Mouse (Mus musculus) CH12.LX (cell line): ENCODE measurements around the gene Top3a. TPM values are rescaled to one million over a fixed set of nuclear protein-coding genes. Genes with fewer than 3 reads are reported as not detected.

Experiments
- DNase-seq: peaks from one replicate; pipeline ENCODE4 v3.0.0-alpha.2; 2013; ENCODE audit errors: extremely low read depth
- H3K27ac ChIP-seq: 2 replicates; pipeline ENCODE4 v1.5.1; 2012; ENCODE audit warnings: low read depth, mild to moderate bottlenecking, control low read depth, moderate library complexity; ENCODE audit not compliant: insufficient read depth
- H3K27me3 ChIP-seq: replicated peaks from 2 replicates; pipeline ENCODE3; 2012; ENCODE audit warnings: inconsistent platforms
- H3K36me3 ChIP-seq, 2 experiments: replicated peaks in 1 of 2; 2 replicates each; pipeline versions ENCODE3 to v1.6.1; 2012; ENCODE audit warnings: inconsistent platforms in 1 of 2, low read length in 1 of 2, mild to moderate bottlenecking in 1 of 2, mixed read lengths in 1 of 2, moderate library complexity in 1 of 2; ENCODE audit not compliant: control insufficient read depth in 1 of 2, insufficient read depth in 1 of 2
- H3K4me1 ChIP-seq, 2 experiments: 2 replicates each; pipeline ENCODE4 v1.6.1; 2012; ENCODE audit warnings: inconsistent platforms in 1 of 2, moderate library complexity in 1 of 2; ENCODE audit not compliant: insufficient read depth in 2 of 2, control insufficient read depth in 1 of 2
- H3K4me2 ChIP-seq: 2 replicates; pipeline ENCODE4 v1.6.1; 2012; ENCODE audit warnings: low read depth, mild to moderate bottlenecking, control low read depth; ENCODE audit not compliant: poor library complexity, insufficient read depth, severe bottlenecking
- H3K4me3 ChIP-seq, 3 experiments: fragments of 150-350 bp in 1 of 3; sonication (generic) in 1 of 3; replicated peaks in 1 of 3; 2 replicates each; pipeline versions ENCODE3 to v1.5.1; 2011 to 2012; ENCODE audit warnings: low read depth in 2 of 3, low read length in 2 of 3, mild to moderate bottlenecking in 2 of 3, moderate library complexity in 2 of 3, control low read depth in 1 of 3, improper control_type of control experiment in 1 of 3, inconsistent platforms in 1 of 3, mixed read lengths in 1 of 3; ENCODE audit not compliant: poor library complexity in 1 of 3
- H3K79me2 ChIP-seq: replicated peaks from 2 replicates; pipeline ENCODE4 v1.6.1; 2012; ENCODE audit warnings: mild to moderate bottlenecking, moderate library complexity; ENCODE audit not compliant: control insufficient read depth, poor library complexity, insufficient read depth, severe bottlenecking; ENCODE audit errors: extremely low read depth
- H3K9ac ChIP-seq: 2 replicates; pipeline ENCODE4 v1.6.1; 2012; ENCODE audit warnings: low read depth, mild to moderate bottlenecking, control low read depth, moderate library complexity; ENCODE audit not compliant: insufficient read depth
- H3K9me3 ChIP-seq: replicated peaks from 2 replicates; pipeline ENCODE3; 2012; ENCODE audit warnings: low read length, inconsistent platforms, mixed read lengths
- CHD1 ChIP-seq: IDR thresholded peaks from 2 replicates; pipeline ENCODE4 v1.6.1; 2012; ENCODE audit warnings: low read depth, low read length, improper control_type of control experiment, inconsistent platforms
- CHD2 ChIP-seq: IDR thresholded peaks from 2 replicates; pipeline ENCODE4 v1.6.1; 2011; ENCODE audit warnings: low read length, improper control_type of control experiment
- CTCF ChIP-seq, 2 experiments: IDR thresholded peaks in 1 of 2; conservative IDR thresholded peaks in 1 of 2; 2 replicates each; pipeline ENCODE4 v1.5.1; 2011 to 2012; ENCODE audit warnings: low read depth in 2 of 2, low read length in 2 of 2, improper control_type of control experiment in 1 of 2, inconsistent platforms in 1 of 2, mild to moderate bottlenecking in 1 of 2, moderate library complexity in 1 of 2
- ELF1 ChIP-seq: IDR thresholded peaks from 2 replicates; pipeline ENCODE4 v1.6.1; 2014; ENCODE audit warnings: low read depth, mild to moderate bottlenecking, inconsistent platforms, low read length, improper control_type of control experiment
- EP300 ChIP-seq: IDR thresholded peaks from 2 replicates; pipeline ENCODE4 v1.6.1; 2011; ENCODE audit warnings: low read length, improper control_type of control experiment
- ETS1 ChIP-seq: conservative IDR thresholded peaks from 2 replicates; pipeline ENCODE4 v1.6.1; 2012; ENCODE audit warnings: low read depth, mild to moderate bottlenecking, inconsistent platforms, low read length, improper control_type of control experiment, moderate library complexity
- GABPA ChIP-seq: IDR thresholded peaks from 2 replicates; pipeline ENCODE4 v1.6.1; 2012; ENCODE audit warnings: low read depth, low read length, improper control_type of control experiment, inconsistent platforms; ENCODE audit not compliant: insufficient replicate concordance
- HCFC1 ChIP-seq: IDR thresholded peaks from 2 replicates; pipeline ENCODE4 v1.6.1; 2012; ENCODE audit warnings: low read depth, mild to moderate bottlenecking, inconsistent platforms, low read length, improper control_type of control experiment
- IRF4 ChIP-seq: IDR thresholded peaks from 2 replicates; pipeline ENCODE4 v1.6.1; 2014; ENCODE audit warnings: low read depth, mild to moderate bottlenecking, inconsistent platforms, low read length, improper control_type of control experiment
- KAT2A ChIP-seq: IDR thresholded peaks from 2 replicates; pipeline ENCODE4 v1.6.1; 2012; ENCODE audit warnings: low read length, improper control_type of control experiment, inconsistent platforms; ENCODE audit not compliant: insufficient replicate concordance
- MAFK ChIP-seq: IDR thresholded peaks from 2 replicates; pipeline ENCODE4 v1.6.1; 2011; ENCODE audit warnings: low read length, improper control_type of control experiment; ENCODE audit not compliant: insufficient replicate concordance
- MAX ChIP-seq: IDR thresholded peaks from 2 replicates; pipeline ENCODE4 v1.6.1; 2011; ENCODE audit warnings: low read length, improper control_type of control experiment
- MXI1 ChIP-seq: IDR thresholded peaks from 2 replicates; pipeline ENCODE4 v1.6.1; 2011; ENCODE audit warnings: mild to moderate bottlenecking, low read depth, low read length, improper control_type of control experiment
- PAX5 ChIP-seq: IDR thresholded peaks from 2 replicates; pipeline ENCODE4 v1.6.1; 2012; ENCODE audit warnings: low read length, inconsistent platforms, mixed read lengths
- POLR2A ChIP-seq: IDR thresholded peaks from 2 replicates; pipeline ENCODE4 v1.6.1; 2011; ENCODE audit warnings: low read depth, mild to moderate bottlenecking, improper control_type of control experiment, low read length
- POLR2AphosphoS2 ChIP-seq: IDR thresholded peaks from 2 replicates; pipeline ENCODE4 v1.6.1; 2011; ENCODE audit warnings: low read depth, low read length, improper control_type of control experiment
- SMC3 ChIP-seq: IDR thresholded peaks from 2 replicates; pipeline ENCODE4 v1.6.1; 2011; ENCODE audit warnings: low read depth, low read length, improper control_type of control experiment
- TBP ChIP-seq: conservative IDR thresholded peaks from 2 replicates; pipeline ENCODE4 v1.6.1; 2011; ENCODE audit warnings: low read depth, low read length, improper control_type of control experiment
- TCF12 ChIP-seq: IDR thresholded peaks from 2 replicates; pipeline ENCODE4 v1.6.1; 2014; ENCODE audit warnings: low read depth, mild to moderate bottlenecking, inconsistent platforms, low read length, improper control_type of control experiment
- UBTF ChIP-seq: IDR thresholded peaks from 2 replicates; pipeline ENCODE4 v1.6.1; 2012; ENCODE audit warnings: low read depth, mild to moderate bottlenecking, inconsistent platforms, low read length, improper control_type of control experiment, moderate library complexity
- USF1 ChIP-seq: IDR thresholded peaks from 2 replicates; pipeline ENCODE4 v1.6.1; 2014; ENCODE audit warnings: low read depth, mild to moderate bottlenecking, inconsistent platforms, low read length, improper control_type of control experiment
- USF2 ChIP-seq: conservative IDR thresholded peaks from 2 replicates; pipeline ENCODE4 v1.6.1; 2011; ENCODE audit warnings: low read depth, low read length, improper control_type of control experiment
- ZC3H11A ChIP-seq: IDR thresholded peaks from 2 replicates; pipeline ENCODE4 v1.6.1; 2012; ENCODE audit warnings: low read depth, mild to moderate bottlenecking, inconsistent platforms, low read length, improper control_type of control experiment
- ZKSCAN1 ChIP-seq: IDR thresholded peaks from 2 replicates; pipeline ENCODE4 v1.6.1; 2012; ENCODE audit warnings: low read depth, inconsistent platforms, low read length, improper control_type of control experiment, borderline replicate concordance
- dilution Hi-C: fragments of 300-500 bp; cut with MboI; formaldehyde crosslinking; loops from 2 replicates; pipeline ENCODE4 v1.14.3; 2020; ENCODE audit warnings: low sequenced_read_pairs; ENCODE audit not compliant: extremely low pct_unique_long_range_greater_than_20kb, extremely low pct_ligation_motif_present
- in situ Hi-C: fragments of 300-500 bp; cut with MboI; formaldehyde crosslinking; loops from 3 replicates; pipeline ENCODE4 v1.14.3; 2019; ENCODE audit warnings: low sequenced_read_pairs, low pct_ligation_motif_present, low pct_unique_long_range_greater_than_20kb, mixed read lengths
- polyA plus RNA-seq: library from polyadenylated mRNA; unstranded; fragments of >175 nt; gene quantifications from 2 replicates; pipeline ENCODE4 v1.2.1, GENCODE M21; 2012; ENCODE audit warnings: low read depth; ENCODE audit not compliant: insufficient read length
- total RNA-seq, 2 experiments: library from RNA; depleted of rRNA; stranded (reverse); fragments of 300-350 nt in 1 of 2; fragments of >200 nt in 1 of 2; gene quantifications; 2 replicates each; pipeline ENCODE4 v1.2.3; 2012 to 2014

Top3a gene
- total and polyA plus RNA-seq, 3 experiments: 19.6 to 43.7 (median 28.8) TPM

- TF ChIP-seq TBP: no peak
- TF ChIP-seq PAX5: no peak
- TF ChIP-seq ZC3H11A: no peak
- TF ChIP-seq USF2: no peak
- TF ChIP-seq SMC3: peak; percentile 40
- no peak; the same call in 1 of the 2 replicates for TF ChIP-seq CHD2
- peak; percentile 62; the same call in 1 of the 2 replicates for TF ChIP-seq TCF12
- TF ChIP-seq ELF1: peak; percentile 87
- TF ChIP-seq POLR2AphosphoS2: no peak
- no peak for TF ChIP-seq CHD1
- TF ChIP-seq ETS1: no peak
- TF ChIP-seq UBTF: peak; percentile 83; the same call in 1 of the 2 replicates
- TF ChIP-seq ZKSCAN1: no peak
These were observed 50.4 kb downstream of the Top3a start, which contains the start of gene Flii (continued) for GRCm38 (mm10) chr11:60726601-60727391.

GRCm38 (mm10) chr11:60719263-60719662, 57.9 kb downstream of the Top3a start:
- in situ Hi-C loops: no loop called here
- H3K9me3 ChIP-seq: no peaks in the 10 kb centered on the region
- no peak for TF ChIP-seq MXI1
- no peak for TF ChIP-seq TCF12
- TF ChIP-seq USF1: no peak
- no peak for TF ChIP-seq MAX
- no peak for TF ChIP-seq ZKSCAN1
- TF ChIP-seq SMC3: no peak
- no peak for TF ChIP-seq TBP
- no peak for TF ChIP-seq PAX5
- TF ChIP-seq POLR2A: no peak
- no peak for TF ChIP-seq MAFK
- no peak for TF ChIP-seq GABPA
- TF ChIP-seq HCFC1: no peak
- TF ChIP-seq CTCF (conservative IDR thresholded peaks at IDR 0.05 in 1 of 2, IDR thresholded peaks at IDR 0.05 in 1 of 2; ENCODE audit: low read depth in 2 of 2, low read length in 2 of 2): no peak
- TF ChIP-seq USF2: no peak
- no peak for TF ChIP-seq IRF4
- no peak for TF ChIP-seq EP300
- TF ChIP-seq KAT2A: no peak
- TF ChIP-seq, all 38 proteins: peak for 0
- no peaks in the 10 kb centered on the region for H3K79me2 ChIP-seq
- H3K9ac ChIP-seq: no peak overlapping the region
- no peak overlapping the region for H3K4me3 ChIP-seq
- dilution Hi-C loops: no loop called here
- peaks cover 91 to 97% of the 10 kb centered on the region in 2 experiments for H3K36me3 ChIP-seq
- no peaks in the 10 kb centered on the region for H3K4me1 ChIP-seq
- no peak for DNase-seq
- no peaks in the 10 kb centered on the region for H3K27me3 ChIP-seq
- H3K27ac ChIP-seq: no peak overlapping the region
- H3K4me2 ChIP-seq: no peak overlapping the region
